Mouse (Mus musculus): ENCODE measurements around the gene Trim7.

GRCm38 (mm10) chr11:48807563-48808303 is 18.2 kb upstream of the Trim7 start:
- no peak for TF ChIP-seq CTCF (IDR thresholded peaks at IDR 0.05; ENCODE audit: low read depth, low read length)
- TF ChIP-seq POLR2A (IDR thresholded peaks at IDR 0.05; ENCODE audit: insufficient read depth, low read length): no peak
